Mouse (Mus musculus) cerebellum, adult 2 months (tissue): Measurements from ENCODE around the gene Samd7. TPM values are rescaled to one million over a fixed set of nuclear protein-coding genes. Genes with fewer than 3 reads are reported as not detected.

Experiments
- DNase-seq, 2 experiments: peaks; one replicate each; pipeline ENCODE4 v3.0.0; 2021
- H3K27ac ChIP-seq: fragments of 200-500 bp; 2 replicates; pipeline ENCODE4 v1.5.1; 2012; ENCODE audit warnings: low read length, control low read depth, inconsistent platforms; ENCODE audit not compliant: insufficient read depth
- H3K27me3 ChIP-seq: fragments of 200-500 bp; 2 replicates; pipeline ENCODE4 v1.6.1; 2012; ENCODE audit warnings: inconsistent platforms, mild to moderate bottlenecking, low read length, moderate library complexity; ENCODE audit not compliant: control insufficient read depth, insufficient read depth
- H3K4me1 ChIP-seq: fragments of 200-500 bp; 2 replicates; pipeline ENCODE4 v1.6.1; 2011; ENCODE audit warnings: low read length; ENCODE audit not compliant: control insufficient read depth, insufficient read depth
- H3K4me3 ChIP-seq: fragments of 200-500 bp; replicated peaks from 2 replicates; pipeline ENCODE3; 2011; ENCODE audit warnings: mild to moderate bottlenecking, low read depth, low read length, control low read depth; ENCODE audit not compliant: insufficient read depth
- CTCF ChIP-seq: fragments of 200-500 bp; IDR thresholded peaks from 2 replicates; pipeline ENCODE4 v1.5.1; 2011; ENCODE audit warnings: low read depth, mild to moderate bottlenecking, control low read depth, low read length, moderate library complexity, borderline replicate concordance; ENCODE audit not compliant: insufficient read depth
- POLR2A ChIP-seq: fragments of 200-500 bp; IDR thresholded peaks from 2 replicates; pipeline ENCODE4 v1.6.1; 2011; ENCODE audit warnings: low read length, control low read depth, borderline replicate concordance; ENCODE audit not compliant: insufficient read depth
- WGBS: fragments of 180-500 bp; shearing (Covaris S2); methylation state at CpG from one replicate; pipeline ENCODE4 v1.1.7; 2018; 5-methylcytosine and 5-hydroxymethylcytosine counted together
- polyA plus RNA-seq: library from polyadenylated mRNA; depleted of rRNA; stranded (reverse); fragments of >200 nt; gene quantifications from 2 replicates; pipeline ENCODE4 v1.2.3, GENCODE M21; 2012

Samd7 gene
- polyA plus RNA-seq, 1 experiment: 0.15 TPM

GRCm38 (mm10) chr3:30736809-30737208 lies 9.3 kb upstream of the Samd7 start:
- no peaks in the 10 kb centered on the region for H3K27me3 ChIP-seq
- no peak for DNase-seq
- TF ChIP-seq CTCF (no peak), POLR2A (no peak)
- WGBS: 43% methylated on average over 9 of the region's 9 CpGs
- H3K4me1 ChIP-seq: no peaks in the 10 kb centered on the region; the same call in 1 of the 2 replicates
- H3K4me3 ChIP-seq: no peak overlapping the region
- no peak overlapping the region for H3K27ac ChIP-seq

GRCm38 (mm10) chr3:30741306-30741705 lies 4.8 kb upstream of the Samd7 start:
- TF ChIP-seq POLR2A: no peak
- TF ChIP-seq CTCF: no peak
- Histone ChIP-seq H3K27ac (no peak overlapping the region), H3K27me3 (no peaks in the 10 kb centered on the region), H3K4me1 (no peaks in the 10 kb centered on the region; the same call in 1 of the 2 replicates), H3K4me3 (no peak overlapping the region)
- peak; percentile 32 to 58 for DNase-seq
- WGBS: 16% methylated on average over 6 of the region's 6 CpGs

GRCm38 (mm10) chr3:30742891-30743290 lies 3.2 kb upstream of the Samd7 start:
- Histone ChIP-seq H3K27ac (no peak overlapping the region), H3K4me3 (no peak overlapping the region), H3K4me1 (no peaks in the 10 kb centered on the region), H3K27me3 (no peaks in the 10 kb centered on the region)
- DNase-seq: no peak
- 97% methylated on average over 7 of the region's 7 CpGs for WGBS
- no peak for TF ChIP-seq POLR2A
- no peak for TF ChIP-seq CTCF

DNA sequence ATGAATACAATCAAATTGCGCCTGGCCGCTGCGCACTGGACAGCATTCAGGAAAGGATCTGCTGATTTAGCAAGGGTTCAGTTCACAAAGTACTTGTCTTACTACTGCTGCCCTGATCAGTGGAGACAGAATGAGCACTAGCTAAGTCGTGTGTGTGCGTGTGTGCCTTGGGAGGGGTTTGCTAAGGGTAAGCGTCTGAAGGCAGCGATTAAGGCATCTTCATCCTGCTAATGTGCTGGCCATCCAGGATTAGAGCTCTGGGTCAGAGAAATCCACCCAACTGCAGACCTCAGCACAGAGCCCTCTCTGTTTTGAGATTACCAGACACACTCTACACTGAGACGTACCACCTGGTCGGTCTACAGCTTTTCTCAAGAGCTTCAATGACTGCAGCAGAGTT lies 2.2 kb downstream of the Samd7 start:
- H3K4me1 ChIP-seq: no peaks in the 10 kb centered on the region
- no peak overlapping the region for H3K27ac ChIP-seq
- H3K27me3 ChIP-seq: no peaks in the 10 kb centered on the region
- WGBS: 89% methylated on average over 9 of the region's 9 CpGs
- no peak for TF ChIP-seq CTCF
- TF ChIP-seq POLR2A: no peak
- DNase-seq: no peak
- H3K4me3 ChIP-seq: no peak overlapping the region

DNA sequence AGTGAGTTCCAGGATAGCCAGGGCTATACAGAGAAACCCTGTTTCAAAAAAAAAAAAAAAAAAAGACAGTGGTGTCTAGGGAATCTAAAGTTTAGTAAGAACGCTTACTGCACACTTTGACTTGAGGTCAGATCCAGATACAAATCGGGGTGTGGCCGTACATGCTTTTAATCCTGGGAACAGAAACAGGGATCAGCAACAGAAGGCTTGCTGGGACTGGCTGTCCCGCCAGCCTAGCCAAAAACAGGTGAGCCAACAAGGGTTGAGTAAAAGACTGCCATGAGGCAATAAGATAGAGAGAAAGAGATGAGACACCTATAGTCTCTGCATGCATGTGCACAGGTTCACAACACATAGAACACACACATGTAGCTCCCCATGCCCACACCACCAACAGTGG lies 8.6 kb downstream of the Samd7 start:
- no peak for TF ChIP-seq CTCF
- TF ChIP-seq POLR2A: no peak
- H3K27ac ChIP-seq: no peak overlapping the region
- no peaks in the 10 kb centered on the region for H3K27me3 ChIP-seq
- no peak for DNase-seq
- H3K4me1 ChIP-seq: no peaks in the 10 kb centered on the region
- H3K4me3 ChIP-seq: no peak overlapping the region
- 92% methylated on average over 4 of the region's 4 CpGs for WGBS

- Histone ChIP-seq H3K4me1 (no peaks in the 10 kb centered on the region), H3K27ac (no peak overlapping the region), H3K4me3 (no peak overlapping the region), H3K27me3 (no peaks in the 10 kb centered on the region)
- no peak for DNase-seq
- 93% methylated on average over 4 of the region's 4 CpGs for WGBS
- TF ChIP-seq POLR2A: no peak
- no peak for TF ChIP-seq CTCF
Measured at GRCm38 (mm10) chr3:30764877-30765276, 18.8 kb downstream of the Samd7 start.

- no peak overlapping the region for H3K27ac ChIP-seq
- TF ChIP-seq CTCF: no peak
- no peak for TF ChIP-seq POLR2A
- H3K4me3 ChIP-seq: no peak overlapping the region
- no peaks in the 10 kb centered on the region for H3K4me1 ChIP-seq
- no peaks in the 10 kb centered on the region for H3K27me3 ChIP-seq
- DNase-seq: no peak
- WGBS: 89% methylated on average over 10 of the region's 10 CpGs
Measured at GRCm38 (mm10) chr3:30765311-30766027, 19.4 kb downstream of the Samd7 start.

- 36% methylated on average over 7 of the region's 7 CpGs for WGBS
Measured at GRCm38 (mm10) chr3:30766177-30766576, 20.1 kb downstream of the Samd7 start.

More at GRCm38 (mm10) chr3:30766177-30766576, 20.1 kb downstream of the Samd7 start:
- Histone ChIP-seq H3K27ac (no peak overlapping the region), H3K4me3 (no peak overlapping the region), H3K27me3 (no peaks in the 10 kb centered on the region), H3K4me1 (no peaks in the 10 kb centered on the region)
- DNase-seq: no peak
- TF ChIP-seq POLR2A (no peak), CTCF (no peak)
